Mouse (Mus musculus): ENCODE data around the gene Rab11fip4. TPM values are rescaled to one million over a fixed set of nuclear protein-coding genes. Genes with fewer than 3 reads are reported as not detected.

Gene Rab11fip4
- polyA plus RNA-seq, 1 experiment, result 4.7 TPM

DNA sequence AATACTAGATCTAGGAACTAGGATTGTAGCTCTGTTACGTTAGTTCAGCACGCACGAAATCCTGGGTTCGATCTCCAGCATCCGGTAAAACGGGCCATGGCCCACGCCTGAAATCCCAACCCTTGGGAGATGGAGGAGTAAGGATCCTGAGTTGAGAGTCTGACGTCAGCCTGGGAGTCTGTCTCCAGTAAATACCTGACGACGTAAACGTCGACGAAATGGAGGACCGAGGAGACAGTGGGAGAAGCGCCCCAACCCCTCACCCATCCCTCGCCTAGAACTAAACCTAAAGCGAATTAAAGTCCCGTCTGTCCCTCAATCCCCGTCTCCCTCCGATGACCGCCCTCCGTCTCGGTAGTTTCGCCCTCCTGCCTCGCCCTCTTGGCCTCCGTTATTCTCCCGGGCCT, 112.9 kb downstream of the Rab11fip4 start:
- peaks cover 2% of the 10 kb centered on the region; the same call in 1 of the 2 replicates for H3K4me1 ChIP-seq (ENCODE audit: control insufficient read depth, insufficient read depth, low read length)
- peak overlapping the region; percentile 96 for H3K27ac ChIP-seq (ENCODE audit: control insufficient read depth, insufficient read depth, low read depth, low read length, poor library complexity)
- no peak for TF ChIP-seq CTCF (IDR thresholded peaks at IDR 0.05; ENCODE audit: control insufficient read depth, insufficient read depth, low read length)
- TF ChIP-seq POLR2A (IDR thresholded peaks at IDR 0.05; ENCODE audit: borderline replicate concordance, control insufficient read depth, low read depth, low read length), result no peak
- H3K4me3 ChIP-seq (replicated peaks; ENCODE audit: control insufficient read depth, low read depth, low read length), result peak overlapping the region; percentile 94
- WGBS, result under 1% methylated on average over 27 of the region's 27 CpGs

- peak; percentile 84; the same call in 1 of the 2 replicates for TF ChIP-seq POLR2A (IDR thresholded peaks at IDR 0.05; ENCODE audit: borderline replicate concordance, control insufficient read depth, low read depth, low read length)
- no peak for TF ChIP-seq CTCF (IDR thresholded peaks at IDR 0.05; ENCODE audit: control insufficient read depth, insufficient read depth, low read length)
- H3K4me1 ChIP-seq (ENCODE audit: control insufficient read depth, insufficient read depth, low read length), result peaks cover 2% of the 10 kb centered on the region; the same call in 1 of the 2 replicates
- peak overlapping the region; percentile 96 for H3K27ac ChIP-seq (ENCODE audit: control insufficient read depth, insufficient read depth, low read depth, low read length, poor library complexity)
- H3K4me3 ChIP-seq (replicated peaks; ENCODE audit: control insufficient read depth, low read depth, low read length), result peak overlapping the region; percentile 94
- WGBS, result 1% methylated on average over 60 of the region's 61 CpGs
Measured at GRCm38 (mm10) chr11:79704318-79705150, 113.5 kb downstream of the Rab11fip4 start.

GRCm38 (mm10) chr11:79707084-79707483, 116.1 kb downstream of the Rab11fip4 start:
- WGBS, result 51% methylated on average over 3 of the region's 3 CpGs
- peaks cover 2% of the 10 kb centered on the region; the same call in 1 of the 2 replicates for H3K4me1 ChIP-seq (ENCODE audit: control insufficient read depth, insufficient read depth, low read length)
- H3K4me3 ChIP-seq (replicated peaks; ENCODE audit: control insufficient read depth, low read depth, low read length), result no peak overlapping the region
- TF ChIP-seq POLR2A (IDR thresholded peaks at IDR 0.05; ENCODE audit: borderline replicate concordance, control insufficient read depth, low read depth, low read length) (no peak), CTCF (IDR thresholded peaks at IDR 0.05; ENCODE audit: control insufficient read depth, insufficient read depth, low read length) (no peak)
- H3K27ac ChIP-seq (ENCODE audit: control insufficient read depth, insufficient read depth, low read depth, low read length, poor library complexity), result no peak overlapping the region

DNA sequence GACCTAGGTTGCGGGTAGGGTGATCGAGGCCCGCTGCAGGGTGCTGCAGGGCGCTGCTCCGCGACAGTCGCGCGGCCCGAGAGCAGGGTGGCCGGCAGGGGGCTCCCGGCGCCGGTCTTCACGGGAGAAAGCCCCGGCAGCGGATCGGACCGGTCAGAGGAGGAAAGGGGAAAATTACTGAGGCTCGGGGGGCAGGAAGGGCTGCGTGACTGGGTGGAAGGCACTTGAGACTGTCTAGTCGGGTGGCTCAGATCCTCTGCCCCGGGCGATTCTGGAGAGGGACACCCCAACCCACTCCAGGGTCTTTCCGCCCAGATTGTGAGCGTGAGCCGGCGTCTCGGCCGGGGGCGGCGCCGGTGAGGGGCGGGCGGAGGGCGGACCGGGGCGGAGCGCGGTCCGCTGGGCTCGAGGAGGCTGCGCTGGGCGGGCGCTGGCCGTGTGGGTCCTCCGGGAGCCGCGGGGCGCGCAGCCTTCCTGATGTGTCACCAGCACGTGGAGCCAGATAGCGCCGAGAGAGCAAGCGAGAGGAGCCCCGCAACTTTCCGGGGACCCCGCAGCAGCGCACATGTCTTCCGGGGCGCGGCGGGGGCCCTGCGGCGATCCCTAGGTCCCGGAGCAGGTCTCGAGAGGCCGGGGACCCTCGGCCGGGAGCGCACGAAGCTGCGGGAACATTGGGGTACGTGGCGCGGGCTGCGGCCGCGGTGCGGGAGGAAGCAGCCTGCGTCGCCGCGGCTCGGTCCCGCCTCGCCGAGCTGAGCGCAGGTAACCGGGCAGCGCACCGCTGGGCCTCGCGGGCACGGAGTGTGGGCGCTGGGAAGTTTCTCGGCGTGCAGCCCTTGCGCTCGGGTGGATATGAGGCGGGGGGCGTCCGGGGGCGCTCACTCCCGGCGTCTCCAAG, 120.1 kb downstream of the Rab11fip4 start:
- TF ChIP-seq POLR2A (IDR thresholded peaks at IDR 0.05; ENCODE audit: borderline replicate concordance, control insufficient read depth, low read depth, low read length) (peak; percentile 19; the same call in 1 of the 2 replicates), CTCF (IDR thresholded peaks at IDR 0.05; ENCODE audit: control insufficient read depth, insufficient read depth, low read length) (peak; percentile 42; the same call in 1 of the 2 replicates)
- peaks cover 2% of the 10 kb centered on the region; the same call in 1 of the 2 replicates for H3K4me1 ChIP-seq (ENCODE audit: control insufficient read depth, insufficient read depth, low read length)

GRCm38 (mm10) chr11:79711766-79712369, 120.9 kb downstream of the Rab11fip4 start:
- 4% methylated on average over 39 of the region's 46 CpGs for WGBS

More for the DNA sequence above, 120.1 kb downstream of the Rab11fip4 start:
- under 1% methylated on average over 106 of the region's 106 CpGs for WGBS
- Histone ChIP-seq H3K27ac (ENCODE audit: control insufficient read depth, insufficient read depth, low read depth, low read length, poor library complexity) (peak overlapping the region; percentile 56; the same call in 1 of the 2 replicates), H3K4me3 (replicated peaks; ENCODE audit: control insufficient read depth, low read depth, low read length) (peak overlapping the region; percentile 75)

DNA sequence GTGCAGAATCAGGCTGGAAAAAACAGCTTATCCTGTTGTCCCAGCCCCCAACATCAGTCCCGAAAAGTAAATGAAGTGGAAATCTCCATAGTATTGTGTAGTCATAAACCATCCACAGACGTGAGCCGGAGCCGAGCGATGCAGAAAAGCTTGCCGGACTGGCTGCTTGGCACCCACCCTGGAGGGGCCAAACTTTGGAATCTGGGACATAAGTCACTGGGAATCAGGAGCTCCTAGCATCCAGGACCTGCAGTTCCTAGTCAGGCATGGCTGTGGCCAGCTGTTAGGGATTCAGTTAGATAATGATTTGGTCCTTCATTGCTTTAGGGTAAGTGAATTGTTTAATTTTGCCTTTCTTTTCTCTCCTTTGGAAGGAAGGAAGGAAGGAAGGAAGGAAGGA, 122.2 kb downstream of the Rab11fip4 start:
- Histone ChIP-seq H3K4me1 (ENCODE audit: control insufficient read depth, insufficient read depth, low read length) (no peaks in the 10 kb centered on the region; the same call in 1 of the 2 replicates), H3K4me3 (replicated peaks; ENCODE audit: control insufficient read depth, low read depth, low read length) (no peak overlapping the region), H3K27ac (ENCODE audit: control insufficient read depth, insufficient read depth, low read depth, low read length, poor library complexity) (no peak overlapping the region)
- WGBS, result 92% methylated on average over 6 of the region's 6 CpGs
- no peak for TF ChIP-seq POLR2A (IDR thresholded peaks at IDR 0.05; ENCODE audit: borderline replicate concordance, control insufficient read depth, low read depth, low read length)
- TF ChIP-seq CTCF (IDR thresholded peaks at IDR 0.05; ENCODE audit: control insufficient read depth, insufficient read depth, low read length), result no peak

More at GRCm38 (mm10) chr11:79711766-79712369, 120.9 kb downstream of the Rab11fip4 start:
- H3K4me1 ChIP-seq (ENCODE audit: control insufficient read depth, insufficient read depth, low read length), result no peaks in the 10 kb centered on the region; the same call in 1 of the 2 replicates
- TF ChIP-seq POLR2A (IDR thresholded peaks at IDR 0.05; ENCODE audit: borderline replicate concordance, control insufficient read depth, low read depth, low read length) (no peak), CTCF (IDR thresholded peaks at IDR 0.05; ENCODE audit: control insufficient read depth, insufficient read depth, low read length) (no peak)
- peak overlapping the region; percentile 56; the same call in 1 of the 2 replicates for H3K27ac ChIP-seq (ENCODE audit: control insufficient read depth, insufficient read depth, low read depth, low read length, poor library complexity)
- H3K4me3 ChIP-seq (replicated peaks; ENCODE audit: control insufficient read depth, low read depth, low read length), result peak overlapping the region; percentile 75

- Histone ChIP-seq H3K27ac (ENCODE audit: control insufficient read depth, insufficient read depth, low read depth, low read length, poor library complexity) (no peak overlapping the region), H3K4me1 (ENCODE audit: control insufficient read depth, insufficient read depth, low read length) (no peaks in the 10 kb centered on the region; the same call in 1 of the 2 replicates), H3K4me3 (replicated peaks; ENCODE audit: control insufficient read depth, low read depth, low read length) (no peak overlapping the region)
- 64% methylated on average over 4 of the region's 4 CpGs for WGBS
- TF ChIP-seq CTCF (IDR thresholded peaks at IDR 0.05; ENCODE audit: control insufficient read depth, insufficient read depth, low read length) (no peak), POLR2A (IDR thresholded peaks at IDR 0.05; ENCODE audit: borderline replicate concordance, control insufficient read depth, low read depth, low read length) (no peak)
Measured at GRCm38 (mm10) chr11:79713678-79714077, 122.7 kb downstream of the Rab11fip4 start.
